Mouse (Mus musculus) c-Kit-positive CD71-positive TER-119-positive erythroid progenitor cells, embryonic 14.5 days (primary cell): ENCODE data around the gene Brf1.

ENCODE experiments used
- DNase-seq: peaks from one replicate; pipeline ENCODE4 v3.0.0-alpha.2; 2013; ENCODE audit warnings: low spot score

The Brf1 gene

GRCm38 (mm10) chr12:113017429-113017984 lies 17.0 kb upstream of the Brf1 start:
- no peak for DNase-seq

GRCm38 (mm10) chr12:113016976-113017375 lies 16.5 kb upstream of the Brf1 start:
- DNase-seq: no peak

DNA sequence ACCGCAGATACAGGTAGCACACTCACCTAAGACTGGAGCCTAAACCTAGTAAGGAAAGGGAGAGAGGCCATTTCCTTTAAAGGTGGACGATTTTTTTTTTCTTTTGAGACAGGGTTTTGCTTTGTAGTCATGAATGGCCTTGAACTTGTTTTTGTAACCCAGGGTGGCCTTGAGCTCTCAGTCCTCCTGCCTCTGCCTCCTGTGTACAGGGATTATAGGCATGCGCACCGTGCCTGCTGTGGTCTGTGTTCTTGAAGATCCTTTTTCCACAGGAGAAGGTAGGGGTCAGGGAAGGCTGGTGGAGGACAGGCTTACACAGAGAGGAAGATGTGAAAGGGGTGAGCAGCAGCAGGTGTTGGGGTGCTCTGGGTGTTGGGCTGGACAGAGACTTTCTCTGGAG lies 15.5 kb upstream of the Brf1 start:
- DNase-seq: no peak

DNA sequence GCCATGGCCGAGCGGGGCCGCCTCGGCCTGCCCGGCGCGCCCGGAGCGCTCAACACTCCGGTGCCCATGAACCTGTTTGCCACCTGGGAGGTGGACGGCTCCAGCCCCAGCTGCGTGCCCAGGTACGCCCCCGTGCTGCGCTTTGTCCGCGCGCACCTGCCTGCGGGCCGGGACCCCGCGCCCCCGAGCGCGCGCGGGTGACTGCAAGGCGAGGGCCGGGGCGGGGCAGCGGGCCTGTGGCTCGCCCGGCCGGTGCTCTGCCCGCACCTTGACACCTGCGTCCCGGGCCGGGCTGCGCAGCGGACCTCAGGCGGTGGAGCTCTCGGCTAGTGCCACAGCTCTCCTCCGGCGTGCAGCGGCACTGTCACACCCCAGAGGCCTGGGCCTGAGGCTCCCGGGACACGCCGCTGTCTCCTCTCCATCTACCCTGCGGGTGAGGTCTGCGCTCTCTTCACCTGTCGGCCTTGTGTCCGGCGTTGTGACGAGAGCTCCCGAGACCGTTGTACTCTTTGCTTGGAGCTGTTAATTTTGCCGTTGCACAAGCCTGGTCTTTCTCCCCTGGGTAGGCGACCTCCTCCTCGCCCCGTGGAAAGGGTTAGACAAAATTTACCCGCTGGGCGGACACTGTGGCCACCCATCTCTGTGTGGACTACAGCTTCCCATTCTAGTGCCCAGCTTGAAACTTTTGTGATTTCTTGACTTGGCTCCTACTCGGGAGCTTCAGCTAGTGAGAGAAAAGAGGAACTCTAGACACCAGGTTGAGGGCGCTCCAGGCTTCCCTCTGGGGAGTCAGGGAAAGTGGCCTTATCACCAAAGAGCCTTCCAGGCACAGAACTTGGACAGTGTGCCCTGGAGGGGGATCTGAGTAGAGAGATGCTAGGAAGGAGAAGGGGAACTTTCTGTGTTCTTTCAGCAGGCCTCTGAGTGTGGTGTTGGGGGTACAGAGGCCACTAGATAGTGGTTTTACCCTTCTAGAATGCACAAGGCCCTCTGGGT lies 14.4 kb upstream of the Brf1 start:
- no peak for DNase-seq

DNA sequence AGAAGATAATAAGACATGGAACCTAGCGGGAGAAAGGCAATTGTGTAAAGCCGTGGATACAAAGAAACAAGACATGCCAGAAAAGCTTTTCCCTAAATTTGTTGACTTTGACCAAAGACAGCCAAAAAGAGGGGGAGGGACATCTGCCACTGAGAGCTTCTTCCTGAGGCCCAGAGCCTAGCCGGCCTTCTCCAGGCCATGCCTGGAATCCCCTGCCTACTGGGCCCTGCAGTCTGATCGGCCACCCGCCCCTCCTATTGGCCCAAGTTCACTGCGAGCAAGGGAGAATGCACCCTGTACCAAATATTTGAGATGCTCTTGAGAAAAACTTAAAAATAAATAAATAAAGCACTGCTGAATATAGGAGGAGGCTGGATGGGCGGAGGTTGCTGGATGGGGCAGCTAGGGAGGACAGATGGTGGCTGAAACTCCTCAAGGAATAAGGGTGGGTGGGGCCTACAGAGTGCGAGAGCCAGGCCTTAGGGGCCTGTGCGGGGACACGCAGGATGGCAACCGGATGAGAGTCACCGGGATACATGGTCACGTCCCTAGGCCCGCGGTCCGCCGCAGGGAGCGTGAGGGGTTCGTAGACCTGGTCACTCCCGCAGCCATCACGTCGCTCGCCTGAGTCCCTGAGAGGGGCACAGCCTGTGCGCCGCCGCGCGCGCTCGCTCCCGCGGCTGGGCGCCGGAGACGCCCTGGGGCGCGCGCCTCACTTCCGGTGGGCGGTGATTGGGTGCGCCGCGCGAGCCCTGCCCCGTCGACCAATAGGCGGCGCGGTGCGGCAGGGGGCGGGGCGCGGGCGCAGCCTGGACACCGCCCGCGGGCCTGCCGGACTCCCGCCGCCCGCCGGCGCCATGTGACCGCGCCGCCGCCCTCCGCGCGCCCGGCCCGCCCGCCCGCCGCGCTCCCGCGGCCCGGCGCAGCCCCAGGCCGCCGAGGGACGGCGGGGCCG lies 13.4 kb upstream of the Brf1 start, which contains the start of gene Pacs2:
Pacs2 (plus strand) TSS at position 905 of the 955 bp plus-strand sequence.
- peak; percentile 89 for DNase-seq

DNA sequence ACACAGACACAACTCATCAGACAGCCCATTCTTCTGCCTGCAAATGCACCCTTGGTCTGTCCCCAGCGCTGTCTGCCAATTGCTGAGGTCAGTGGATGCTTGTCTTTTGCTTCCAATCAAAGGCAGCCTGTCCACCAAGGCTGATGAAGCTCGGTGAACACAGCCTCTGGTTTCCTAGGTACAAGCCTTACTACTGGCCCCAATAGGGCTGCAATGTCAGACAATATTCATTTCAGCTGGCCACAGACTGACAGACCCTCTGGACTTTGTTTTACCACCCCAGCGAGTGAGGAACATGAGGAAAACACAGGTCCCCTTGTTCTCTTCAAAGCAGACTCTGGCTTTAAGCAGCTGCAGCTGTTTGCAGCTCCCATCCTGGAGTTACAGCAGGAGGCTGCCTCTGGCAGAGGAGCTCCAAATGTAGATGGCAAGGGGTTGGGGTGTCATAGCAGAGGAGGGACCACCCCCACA lies 12.6 kb upstream of the Brf1 start:
- no peak for DNase-seq

DNA sequence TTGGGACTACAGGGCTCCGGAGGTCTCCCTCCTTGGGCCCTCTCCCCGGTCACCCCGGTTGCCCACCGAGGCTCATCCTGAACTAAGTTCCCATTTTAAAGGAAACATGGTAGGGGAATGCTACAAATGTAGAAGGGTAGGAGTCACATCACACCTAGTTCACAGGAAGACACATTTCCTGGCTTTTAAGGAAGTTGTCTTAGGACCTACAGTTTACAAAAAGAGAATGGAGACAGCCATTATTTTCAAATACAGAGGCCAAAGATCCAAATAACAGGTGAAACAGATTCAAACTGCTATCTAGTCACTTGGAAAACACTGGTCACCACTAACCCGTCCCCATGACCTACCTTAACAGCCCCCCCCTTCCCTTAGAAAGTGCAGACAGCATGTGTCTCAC lies 11.9 kb upstream of the Brf1 start:
- no peak for DNase-seq

DNA sequence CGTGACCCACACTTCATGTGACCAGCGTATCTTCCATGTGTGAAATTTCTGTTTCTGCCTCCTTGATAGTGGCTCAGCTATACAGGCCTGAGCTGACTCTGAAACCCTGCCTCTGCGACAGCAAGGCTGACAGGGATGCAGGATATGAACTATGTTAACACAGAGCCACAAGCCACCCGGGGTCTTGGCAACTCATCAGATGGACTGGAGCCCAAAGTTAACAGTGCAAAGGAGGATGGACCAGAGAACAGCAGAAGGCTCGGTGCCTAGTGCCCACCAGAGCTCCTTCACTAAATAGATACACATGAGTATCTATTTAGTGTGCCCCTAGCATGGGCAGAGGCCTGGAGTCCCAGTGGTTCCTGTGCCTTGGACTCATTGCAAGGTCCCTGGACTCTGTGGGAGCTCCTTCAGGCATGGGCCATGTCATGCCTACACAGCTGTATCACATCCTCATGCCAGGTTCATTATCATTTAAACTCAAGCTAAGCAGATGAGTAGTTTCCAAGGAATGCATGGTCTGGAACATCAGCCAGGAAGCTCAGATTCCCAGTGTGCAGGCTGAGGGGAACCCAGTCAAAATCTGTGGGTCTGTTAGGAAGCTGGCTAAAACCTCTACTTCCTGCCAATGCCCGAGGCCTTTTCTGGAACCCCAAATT lies 11.3 kb upstream of the Brf1 start:
- no peak for DNase-seq

DNA sequence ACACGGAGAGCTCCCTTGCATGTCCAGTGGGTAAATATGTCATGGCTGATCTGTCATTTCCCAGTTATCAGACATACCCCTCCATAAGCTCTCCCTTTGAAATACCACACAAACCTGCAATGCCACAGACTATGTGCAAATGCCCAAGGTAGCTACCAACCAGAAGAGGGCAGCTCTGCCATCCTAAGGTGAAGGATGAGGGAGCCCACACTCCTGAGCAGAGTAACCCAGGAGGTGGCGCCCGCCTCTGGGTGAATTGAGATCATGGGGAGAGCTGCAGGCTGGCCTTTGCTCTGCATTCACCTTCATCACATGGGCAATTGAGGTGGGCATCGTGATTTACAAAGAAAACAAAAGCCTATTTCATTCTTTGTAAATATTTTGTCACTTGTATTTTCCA lies 4.5 kb upstream of the Brf1 start:
- DNase-seq: peak; percentile 43

DNA sequence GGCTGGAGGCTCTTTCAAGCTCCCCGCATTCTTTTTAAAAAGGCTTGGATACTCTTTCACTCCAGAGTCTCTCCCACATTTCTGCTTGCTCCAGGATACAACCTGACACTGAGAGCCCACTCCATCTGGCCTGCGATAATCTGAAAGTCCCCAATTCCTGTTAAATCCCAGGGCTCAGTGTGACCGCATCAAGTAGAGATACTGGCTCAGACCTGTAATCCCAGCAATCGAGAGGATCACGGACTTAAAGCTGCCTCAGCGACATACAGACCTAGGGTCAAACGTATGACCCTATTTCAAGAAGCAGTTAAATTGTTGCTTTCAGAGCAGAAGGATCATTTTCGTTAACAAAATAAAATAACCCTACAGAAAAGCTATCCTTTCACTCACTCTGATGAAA lies 3.5 kb upstream of the Brf1 start:
- no peak for DNase-seq

- no peak for DNase-seq
Measured at GRCm38 (mm10) chr12:113002667-113003066, 2.2 kb upstream of the Brf1 start.

GRCm38 (mm10) chr12:113001133-113001474 lies 600 bp upstream of the Brf1 start:
- DNase-seq: no peak

DNA sequence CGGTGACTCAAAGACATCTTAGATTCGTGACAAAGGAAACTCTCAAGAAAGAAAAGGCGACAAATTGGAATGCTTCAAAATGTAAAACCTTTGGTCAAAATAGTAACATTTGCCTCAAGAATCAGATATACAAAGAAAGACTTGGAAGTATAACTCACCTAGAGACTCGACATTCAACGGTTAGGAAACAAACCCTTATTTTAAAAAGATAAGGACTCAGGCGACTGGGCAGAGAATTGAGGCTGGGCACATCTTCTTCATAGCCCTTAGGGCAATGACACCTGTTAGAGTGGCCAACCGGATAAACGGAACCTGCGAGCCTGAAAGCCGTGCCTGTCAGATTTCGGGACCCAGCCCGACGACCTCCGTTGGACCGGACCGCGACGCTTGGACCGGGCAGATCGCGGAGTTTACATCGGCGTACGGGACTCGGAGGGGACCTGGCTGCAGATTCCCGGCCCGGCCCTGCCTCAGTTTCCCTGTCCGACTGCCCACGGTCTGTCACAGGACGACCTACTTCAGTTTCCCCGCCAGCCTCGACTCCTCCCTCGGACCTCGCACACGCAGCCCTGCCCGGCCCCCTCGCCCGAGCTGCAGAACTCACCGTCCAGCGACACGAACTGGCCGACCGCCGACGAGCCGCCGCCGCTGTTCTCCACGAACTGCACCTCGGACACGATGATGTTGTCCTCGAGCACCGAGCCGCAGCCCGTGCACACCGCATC lies 773 bp downstream of the Brf1 start:
- no peak for DNase-seq

GRCm38 (mm10) chr12:112994153-112994552 lies 6.4 kb downstream of the Brf1 start:
- no peak for DNase-seq

DNA sequence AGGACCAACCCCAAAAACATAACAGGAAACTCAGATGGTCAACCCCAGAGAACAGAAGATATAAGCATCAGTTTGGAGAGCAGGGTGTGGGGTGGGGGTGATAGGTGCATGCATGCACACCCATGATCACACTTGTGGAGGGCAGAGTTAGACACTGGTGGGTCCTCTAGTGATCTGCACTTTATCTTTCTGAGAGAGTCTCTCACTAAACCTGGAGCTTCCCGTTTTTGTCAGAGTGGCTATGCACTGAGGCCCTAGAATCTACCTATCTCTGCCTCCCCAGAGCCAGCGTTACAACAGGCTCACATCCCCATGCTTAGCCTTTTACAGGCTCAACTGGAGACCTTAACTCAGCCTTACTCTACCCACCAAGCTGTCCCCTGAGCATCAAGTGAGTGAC lies 9.1 kb downstream of the Brf1 start:
- DNase-seq: no peak

DNA sequence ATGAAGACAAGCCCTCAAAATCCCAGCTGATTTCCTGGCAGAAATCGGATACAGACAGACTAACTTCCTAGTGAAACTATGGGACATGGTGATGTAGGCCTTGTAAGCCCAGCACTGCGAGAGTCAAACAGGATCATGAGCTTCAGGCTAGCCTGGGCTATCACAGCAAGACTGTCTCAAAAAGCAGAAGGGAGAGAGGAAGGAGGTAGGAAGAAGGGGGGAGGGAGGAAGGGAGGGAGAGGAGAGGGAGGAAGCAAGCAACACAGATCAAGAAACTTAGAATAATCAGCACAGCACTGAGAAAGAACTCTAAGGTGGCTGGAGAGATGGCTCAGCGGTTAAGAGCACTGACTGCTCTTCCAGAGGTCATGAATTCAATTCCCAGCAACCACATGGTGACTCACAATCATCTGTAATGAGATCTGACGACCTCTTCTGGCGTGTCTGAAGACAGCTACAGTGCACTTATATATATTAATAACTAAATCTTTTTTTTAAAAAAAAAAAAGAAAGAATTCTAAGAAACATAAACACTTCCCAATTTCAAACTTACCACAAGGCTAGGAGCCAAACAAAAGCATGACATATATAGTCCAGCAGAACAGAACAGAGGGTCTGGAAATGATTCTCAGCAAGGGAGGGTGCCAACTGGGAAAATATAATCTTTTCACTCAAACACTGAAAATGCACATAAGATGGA lies 9.6 kb downstream of the Brf1 start:
- no peak for DNase-seq

DNA sequence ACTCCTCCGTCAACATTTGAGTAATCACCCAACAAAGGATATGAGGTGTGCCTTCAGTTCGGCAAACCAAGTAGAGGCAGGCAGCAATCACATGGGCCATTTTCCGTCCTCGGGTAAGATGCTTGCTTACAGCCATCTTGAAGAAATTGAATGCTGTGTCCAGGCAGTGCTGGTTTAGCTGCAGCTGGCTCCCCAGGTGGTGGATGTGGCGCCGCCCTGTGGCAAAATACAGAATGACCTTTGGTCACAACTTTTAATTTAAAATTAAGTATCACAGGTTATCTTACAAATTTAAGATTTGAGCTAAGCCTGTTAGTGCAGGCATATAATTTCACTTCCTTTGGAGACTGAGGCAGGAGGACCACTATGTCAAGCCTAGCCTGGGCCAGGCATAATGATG lies 12.6 kb downstream of the Brf1 start:
- DNase-seq: no peak

- no peak for DNase-seq
Measured at GRCm38 (mm10) chr12:112985346-112985745, 15.2 kb downstream of the Brf1 start.

DNA sequence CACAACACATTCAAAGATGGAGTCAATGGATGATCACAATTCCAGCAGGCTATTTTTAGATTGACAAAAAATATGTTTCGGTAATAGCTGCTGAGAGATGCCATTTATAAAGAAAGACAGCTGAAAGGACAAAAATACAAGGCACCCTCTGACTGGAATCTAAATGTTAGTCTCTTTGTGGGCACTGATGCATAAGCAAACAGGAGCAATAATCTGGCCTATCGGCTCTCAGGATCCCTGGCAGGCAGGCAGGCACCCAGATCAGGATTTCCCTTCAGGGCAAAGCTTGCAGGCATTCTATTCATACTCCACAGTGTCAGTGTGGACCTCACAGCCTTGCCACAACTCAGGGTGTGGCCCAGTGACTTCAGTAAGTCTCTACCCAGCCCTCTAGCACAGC lies 18.5 kb downstream of the Brf1 start:
- no peak for DNase-seq

GRCm38 (mm10) chr12:112977156-112977555 lies 23.3 kb downstream of the Brf1 start:
- DNase-seq: no peak
